Mouse (Mus musculus) bone marrow, adult 2 months (tissue): ENCODE data around the gene Ccdc138.

Source experiments
- CTCF ChIP-seq: fragments of 200-500 bp; IDR thresholded peaks from 2 replicates; pipeline ENCODE4 v1.5.1; 2011; ENCODE audit warnings: low read length, control low read depth; ENCODE audit not compliant: control insufficient read depth, insufficient read depth
- POLR2A ChIP-seq: fragments of 200-500 bp; IDR thresholded peaks from 2 replicates; pipeline ENCODE4 v1.6.1; 2011; ENCODE audit warnings: low read depth, mild to moderate bottlenecking, control low read depth, low read length, borderline replicate concordance; ENCODE audit not compliant: control insufficient read depth

DNA sequence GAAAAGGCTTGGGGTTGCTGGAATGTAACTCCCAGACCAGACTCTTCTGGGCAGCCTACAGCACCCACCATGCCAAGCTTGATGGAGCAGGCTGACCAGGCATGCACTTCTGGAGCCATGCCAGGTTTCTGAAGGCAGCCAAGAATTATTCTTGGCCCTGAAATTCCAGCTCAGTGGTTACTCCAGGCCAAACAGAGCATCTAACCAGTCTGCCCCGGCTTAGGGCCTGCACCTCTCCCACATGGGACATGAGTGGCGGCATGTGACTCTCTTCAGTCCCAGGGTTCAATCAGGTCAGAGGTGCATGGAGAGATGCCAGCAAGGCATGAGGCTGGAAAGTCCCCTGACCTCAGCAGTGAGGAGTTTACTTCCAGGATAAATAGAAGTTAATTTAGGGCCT lies 107.0 kb downstream of the Ccdc138 start:
- TF ChIP-seq CTCF: no peak
- no peak for TF ChIP-seq POLR2A
